Mouse (Mus musculus) inflammation-experienced regulatory T-cells, adult 6 months (primary cell): ENCODE measurements around the gene Ak7. TPM values are rescaled to one million over a fixed set of nuclear protein-coding genes. Genes with fewer than 3 reads are reported as not detected.

Experiments used
- ATAC-seq: one replicate; pipeline ENCODE4 v1.8.0; 2017
- polyA plus RNA-seq, 3 experiments: library from polyadenylated mRNA; unstranded; fragments of 100-300 nt; shearing (Covaris generic); gene quantifications; one replicate each; pipeline ENCODE4 v1.2.1; 2017

The Ak7 gene
- under 1 TPM; 0.28 to 0.38 (median 0.36) TPM for polyA plus RNA-seq

GRCm38 (mm10) chr12:105705799-105706487, at the start of gene Ak7:
Gene Ak7, plus strand, starts transcription at chr12:105705976.
- ATAC-seq = no peak

- no peak for ATAC-seq
Measured at GRCm38 (mm10) chr12:105676274-105676673, 29.5 kb upstream of the Ak7 start.

GRCm38 (mm10) chr12:105678211-105678610, 27.6 kb upstream of the Ak7 start:
- no peak for ATAC-seq

- no peak for ATAC-seq
Measured at GRCm38 (mm10) chr12:105678762-105679161, 27.0 kb upstream of the Ak7 start.

GRCm38 (mm10) chr12:105683933-105684901, 21.6 kb upstream of the Ak7 start, which contains the start of gene Gskip:
Gene Gskip, plus strand, starts transcription at chr12:105684829.
- peak; percentile 51 for ATAC-seq

GRCm38 (mm10) chr12:105685001-105685691, 20.6 kb upstream of the Ak7 start, which contains the start of gene Atg2b:
Gene Atg2b, minus strand, starts transcription at chr12:105685211.
- ATAC-seq = peak; percentile 79

GRCm38 (mm10) chr12:105686791-105687190, 19.0 kb upstream of the Ak7 start:
- ATAC-seq = no peak

- ATAC-seq = no peak
Measured at GRCm38 (mm10) chr12:105687416-105687815, 18.4 kb upstream of the Ak7 start.

- no peak for ATAC-seq
Measured at GRCm38 (mm10) chr12:105688546-105688945, 17.2 kb upstream of the Ak7 start.

GRCm38 (mm10) chr12:105689435-105689834, 16.3 kb upstream of the Ak7 start:
- no peak for ATAC-seq

- no peak for ATAC-seq
Measured at GRCm38 (mm10) chr12:105694021-105694420, 11.8 kb upstream of the Ak7 start.

GRCm38 (mm10) chr12:105695848-105696247, 9.9 kb upstream of the Ak7 start:
- ATAC-seq = no peak

GRCm38 (mm10) chr12:105697104-105697780, 8.5 kb upstream of the Ak7 start:
- ATAC-seq = no peak

GRCm38 (mm10) chr12:105700433-105700832, 5.3 kb upstream of the Ak7 start:
- no peak for ATAC-seq

GRCm38 (mm10) chr12:105718616-105719015, 12.8 kb downstream of the Ak7 start:
- ATAC-seq = no peak

- no peak for ATAC-seq
Measured at GRCm38 (mm10) chr12:105720196-105720595, 14.4 kb downstream of the Ak7 start.

GRCm38 (mm10) chr12:105721452-105722132, 15.8 kb downstream of the Ak7 start:
- ATAC-seq = no peak

- ATAC-seq = peak; percentile 41
Measured at GRCm38 (mm10) chr12:105722657-105723056, 16.9 kb downstream of the Ak7 start.

GRCm38 (mm10) chr12:105724616-105725015, 18.8 kb downstream of the Ak7 start:
- ATAC-seq = no peak

- no peak for ATAC-seq
Measured at GRCm38 (mm10) chr12:105725736-105726135, 20.0 kb downstream of the Ak7 start.

GRCm38 (mm10) chr12:105727268-105727667, 21.5 kb downstream of the Ak7 start:
- ATAC-seq = no peak

GRCm38 (mm10) chr12:105727964-105728363, 22.2 kb downstream of the Ak7 start:
- ATAC-seq = no peak
